Mouse (Mus musculus) hindbrain, embryonic 13.5 days (tissue): ENCODE data around the gene Saa3. TPM values are rescaled to one million over a fixed set of nuclear protein-coding genes. Genes with fewer than 3 reads are reported as not detected.

ENCODE experiments used
- ATAC-seq: fragments of 200-750 bp; cut with Nextera tagmentation; 2 replicates; pipeline ENCODE4 v1.8.0; 2017; ENCODE audit warnings: moderate TSS enrichment; ENCODE audit not compliant: low FRiP score
- H3K27ac ChIP-seq: fragments of 300-500 bp; sonication (generic); 2 replicates; pipeline ENCODE4 v1.5.1; 2015; ENCODE audit warnings: inconsistent platforms, mild to moderate bottlenecking, moderate library complexity
- H3K27me3 ChIP-seq: fragments of 300-500 bp; sonication (generic); 2 replicates; pipeline ENCODE4 v1.6.1; 2015; ENCODE audit warnings: mild to moderate bottlenecking, inconsistent platforms
- H3K36me3 ChIP-seq: fragments of 300-500 bp; sonication (generic); 2 replicates; pipeline ENCODE4 v1.6.1; 2015; ENCODE audit warnings: mild to moderate bottlenecking, inconsistent platforms
- H3K4me1 ChIP-seq: fragments of 300-500 bp; sonication (generic); replicated peaks from 2 replicates; pipeline ENCODE4 v1.6.1; 2015; ENCODE audit warnings: inconsistent platforms
- H3K4me2 ChIP-seq: fragments of 300-500 bp; sonication (generic); 2 replicates; pipeline ENCODE4 v1.6.1; 2015; ENCODE audit warnings: inconsistent platforms, mild to moderate bottlenecking, moderate library complexity
- H3K4me3 ChIP-seq: fragments of 300-500 bp; sonication (generic); 2 replicates; pipeline ENCODE4 v1.5.1; 2015; ENCODE audit warnings: mild to moderate bottlenecking, inconsistent platforms
- H3K9ac ChIP-seq: fragments of 300-500 bp; sonication (generic); 2 replicates; pipeline ENCODE4 v1.6.1; 2015; ENCODE audit warnings: mild to moderate bottlenecking, inconsistent platforms
- H3K9me3 ChIP-seq: fragments of 300-500 bp; sonication (generic); 2 replicates; pipeline ENCODE4 v1.6.1; 2016; ENCODE audit warnings: inconsistent platforms
- WGBS: fragments of 180-500 bp; shearing (Covaris S2); methylation state at CpG from one replicate; pipeline ENCODE4 v1.1.7; 2015; 5-methylcytosine and 5-hydroxymethylcytosine counted together
- polyA plus RNA-seq: library from polyadenylated mRNA; unstranded; fragments of >200 nt; fragmentation: Nextera tagmentation; extraction: Ambion mirVana; gene quantifications from 2 replicates; pipeline ENCODE4 v1.2.1, GENCODE M21; 2015

Saa3 gene
- polyA plus RNA-seq, 1 experiment from 2014 or later: 0.35 TPM

DNA sequence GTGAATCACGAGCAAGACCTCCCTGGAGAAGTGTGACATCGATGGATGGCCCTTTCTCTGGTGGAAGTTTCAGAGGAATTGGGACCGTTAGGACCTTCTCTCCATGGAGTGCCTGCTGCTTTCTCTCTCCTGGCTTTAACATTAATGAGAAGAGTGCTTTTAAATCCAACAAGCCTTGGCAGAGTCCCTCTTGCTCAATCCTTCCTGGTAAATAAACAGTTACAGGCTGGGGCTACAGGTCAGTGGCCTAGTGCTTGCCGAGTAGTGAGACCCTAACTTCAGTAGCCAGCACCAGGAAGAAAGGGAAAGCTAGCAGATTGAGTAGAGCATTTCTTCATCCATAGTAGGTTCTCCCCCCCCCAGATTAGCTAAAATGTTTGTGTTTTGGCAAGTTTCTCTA lies 17.0 kb upstream of the Saa3 start, which contains the start of gene Saa4:
Gene Saa4 (minus strand): TSS at position 146 of the 400 bp plus-strand sequence.
- H3K4me1 ChIP-seq: no peaks in the 10 kb centered on the region
- H3K9ac ChIP-seq: no peak within 1 kb of the TSS
- H3K4me3 ChIP-seq: no peak within 1 kb of the TSS
- no peaks in the 10 kb centered on the region for H3K36me3 ChIP-seq
- no peaks in the 10 kb centered on the region for H3K27me3 ChIP-seq
- no peaks in the 10 kb centered on the region for H3K9me3 ChIP-seq
- H3K4me2 ChIP-seq: no peak within 1 kb of the TSS
- no peak for ATAC-seq
- WGBS: 88% methylated on average over 4 of the region's 4 CpGs
- no peak within 1 kb of the TSS for H3K27ac ChIP-seq

- no peak for ATAC-seq
- Histone ChIP-seq H3K27ac (no peak overlapping the region), H3K9ac (no peak overlapping the region), H3K36me3 (no peaks in the 10 kb centered on the region), H3K4me3 (no peak overlapping the region), H3K27me3 (peaks cover 6% of the 10 kb centered on the region; the same call in 1 of the 2 replicates), H3K4me1 (no peaks in the 10 kb centered on the region), H3K4me2 (no peak overlapping the region), H3K9me3 (no peaks in the 10 kb centered on the region)
- WGBS: 94% methylated on average over 1 of the region's 1 CpGs
These were observed 12.1 kb upstream of the Saa3 start for GRCm38 (mm10) chr7:46727584-46727983.

DNA sequence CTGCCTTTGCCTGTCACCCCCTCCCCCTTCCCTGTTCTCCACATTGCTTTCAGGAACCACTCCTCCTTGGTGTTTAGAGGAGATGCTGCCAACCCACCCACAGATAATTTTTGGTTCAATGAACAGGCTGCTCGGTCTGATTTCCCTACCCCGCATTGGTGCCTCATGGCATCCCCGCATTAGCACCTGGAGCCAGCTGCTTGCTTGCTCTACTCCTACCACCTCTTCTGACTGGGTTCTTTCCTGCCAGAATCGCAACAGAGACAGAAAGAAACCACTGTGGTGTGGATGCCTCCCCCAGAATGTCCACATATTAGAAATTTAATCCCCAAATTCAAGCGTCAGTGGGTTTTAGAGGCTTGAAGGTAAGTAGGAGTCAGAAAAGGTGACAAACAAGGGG lies 8.9 kb upstream of the Saa3 start:
- H3K4me3 ChIP-seq: no peak overlapping the region
- 82% methylated on average over 5 of the region's 5 CpGs for WGBS
- no peaks in the 10 kb centered on the region for H3K4me1 ChIP-seq
- no peak for ATAC-seq
- no peaks in the 10 kb centered on the region for H3K36me3 ChIP-seq
- no peak overlapping the region for H3K9ac ChIP-seq
- H3K9me3 ChIP-seq: no peaks in the 10 kb centered on the region
- no peak overlapping the region for H3K27ac ChIP-seq
- peaks cover 15% of the 10 kb centered on the region for H3K27me3 ChIP-seq
- no peak overlapping the region for H3K4me2 ChIP-seq

GRCm38 (mm10) chr7:46723849-46724248 lies 8.3 kb upstream of the Saa3 start:
- H3K4me2 ChIP-seq: no peak overlapping the region
- H3K27ac ChIP-seq: no peak overlapping the region
- no peaks in the 10 kb centered on the region for H3K4me1 ChIP-seq
- H3K36me3 ChIP-seq: no peaks in the 10 kb centered on the region
- 96% methylated on average over 3 of the region's 3 CpGs for WGBS
- no peak for ATAC-seq
- no peaks in the 10 kb centered on the region for H3K9me3 ChIP-seq
- no peak overlapping the region for H3K4me3 ChIP-seq
- no peak overlapping the region for H3K9ac ChIP-seq
- H3K27me3 ChIP-seq: peaks cover 15% of the 10 kb centered on the region

GRCm38 (mm10) chr7:46723354-46723753 lies 7.9 kb upstream of the Saa3 start:
- H3K9me3 ChIP-seq: no peaks in the 10 kb centered on the region
- H3K4me2 ChIP-seq: no peak overlapping the region
- H3K27ac ChIP-seq: no peak overlapping the region
- no peak overlapping the region for H3K9ac ChIP-seq
- H3K4me3 ChIP-seq: no peak overlapping the region
- no peaks in the 10 kb centered on the region for H3K36me3 ChIP-seq
- WGBS: 98% methylated on average over 6 of the region's 6 CpGs
- ATAC-seq: no peak
- H3K27me3 ChIP-seq: peaks cover 15% of the 10 kb centered on the region
- no peaks in the 10 kb centered on the region for H3K4me1 ChIP-seq

GRCm38 (mm10) chr7:46720460-46720859 lies 5.0 kb upstream of the Saa3 start:
- peaks cover 15% of the 10 kb centered on the region for H3K27me3 ChIP-seq
- no peak overlapping the region for H3K4me2 ChIP-seq
- H3K4me1 ChIP-seq: no peaks in the 10 kb centered on the region
- H3K27ac ChIP-seq: no peak overlapping the region
- WGBS: 81% methylated on average over 9 of the region's 9 CpGs
- no peaks in the 10 kb centered on the region for H3K9me3 ChIP-seq
- no peak for ATAC-seq
- no peak overlapping the region for H3K9ac ChIP-seq
- H3K36me3 ChIP-seq: no peaks in the 10 kb centered on the region
- H3K4me3 ChIP-seq: no peak overlapping the region

DNA sequence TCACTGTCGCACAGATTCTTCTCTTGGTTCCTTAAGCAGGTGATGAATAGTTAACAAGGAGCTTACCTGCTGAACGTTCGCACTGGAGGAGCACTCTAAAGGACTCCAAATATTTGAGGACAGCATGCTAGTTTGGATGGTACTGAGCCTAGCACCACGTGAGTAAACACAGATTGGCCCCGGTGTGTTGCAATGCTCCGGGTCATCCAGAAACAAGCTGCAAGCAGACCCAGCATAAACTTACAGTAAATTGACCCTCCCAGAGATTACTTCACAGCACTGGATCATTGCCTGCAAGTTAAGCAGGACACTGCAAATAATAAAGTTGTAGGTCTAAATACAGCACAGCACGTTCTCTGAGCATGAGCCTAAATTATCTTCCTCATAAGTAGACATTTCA lies 4.0 kb upstream of the Saa3 start:
- ATAC-seq: no peak
- 86% methylated on average over 7 of the region's 7 CpGs for WGBS

DNA sequence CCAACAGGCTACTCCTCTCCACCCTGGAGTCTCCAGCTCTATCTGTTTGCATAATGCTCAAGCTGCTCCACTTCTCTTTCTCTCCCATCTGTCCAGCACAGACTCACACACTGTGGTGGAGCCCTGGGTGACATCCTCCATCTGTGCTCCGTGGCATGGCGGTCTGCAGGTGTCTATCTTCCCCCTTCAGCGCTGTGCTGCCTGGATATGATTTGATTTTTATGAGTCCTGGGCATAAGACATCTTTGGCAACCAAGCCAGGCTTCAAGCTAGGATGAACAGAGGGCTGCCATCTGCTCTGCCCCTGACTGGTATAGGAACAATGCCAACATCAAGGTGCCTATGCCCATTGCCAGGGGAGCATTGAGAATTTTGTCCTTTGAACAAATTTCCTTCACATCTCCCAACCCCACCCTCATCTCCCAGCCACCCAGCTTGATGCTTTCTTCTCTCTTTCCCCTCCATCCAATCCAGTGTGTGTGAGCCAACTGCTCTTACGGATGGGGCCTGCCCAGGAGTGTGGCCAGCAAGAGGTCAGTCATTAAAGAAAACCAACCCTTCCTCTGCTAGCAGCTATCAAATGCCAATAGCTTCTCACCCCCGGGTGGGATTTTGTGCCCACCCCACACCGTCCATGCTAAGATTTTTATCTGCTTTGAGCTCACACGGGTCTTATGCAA lies 3.2 kb upstream of the Saa3 start:
- Histone ChIP-seq H3K36me3 (no peaks in the 10 kb centered on the region), H3K27me3 (peaks cover 13% of the 10 kb centered on the region), H3K4me2 (no peak overlapping the region), H3K9ac (no peak overlapping the region), H3K9me3 (no peaks in the 10 kb centered on the region), H3K27ac (no peak overlapping the region), H3K4me3 (no peak overlapping the region), H3K4me1 (no peaks in the 10 kb centered on the region)
- no peak; the same call in 1 of the 2 replicates for ATAC-seq
- WGBS: 79% methylated on average over 7 of the region's 7 CpGs

More for the DNA sequence above, 4.0 kb upstream of the Saa3 start:
- Histone ChIP-seq H3K27me3 (peaks cover 15% of the 10 kb centered on the region), H3K27ac (no peak overlapping the region), H3K4me3 (no peak overlapping the region), H3K4me2 (no peak overlapping the region), H3K36me3 (no peaks in the 10 kb centered on the region), H3K9ac (no peak overlapping the region), H3K4me1 (no peaks in the 10 kb centered on the region), H3K9me3 (no peaks in the 10 kb centered on the region)

DNA sequence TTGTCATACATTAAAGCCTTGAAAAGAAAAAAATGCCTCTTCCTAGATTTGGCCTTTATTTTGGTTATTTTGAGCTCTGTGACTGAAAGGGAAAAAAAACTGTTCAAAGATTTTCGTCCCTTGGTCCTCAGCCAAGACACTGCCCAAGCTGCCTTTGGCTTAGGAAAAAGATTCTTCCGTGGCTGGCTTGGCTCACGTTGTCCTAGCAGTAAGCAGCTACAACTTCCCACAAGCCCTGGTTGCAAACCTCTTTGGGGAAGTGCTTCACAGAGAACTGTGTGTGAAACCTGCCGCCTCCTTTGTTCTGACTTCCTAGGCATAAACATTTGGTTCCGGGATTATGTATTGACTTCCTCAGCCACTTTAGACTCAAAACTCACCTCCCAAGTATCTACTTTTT lies 1.4 kb upstream of the Saa3 start:
- Histone ChIP-seq H3K27me3 (peaks cover 12% of the 10 kb centered on the region; the same call in 1 of the 2 replicates), H3K9me3 (no peaks in the 10 kb centered on the region), H3K27ac (no peak overlapping the region), H3K4me2 (no peak overlapping the region), H3K4me3 (no peak overlapping the region), H3K9ac (no peak overlapping the region), H3K4me1 (no peaks in the 10 kb centered on the region), H3K36me3 (no peaks in the 10 kb centered on the region)
- 71% methylated on average over 5 of the region's 5 CpGs for WGBS
- no peak for ATAC-seq

DNA sequence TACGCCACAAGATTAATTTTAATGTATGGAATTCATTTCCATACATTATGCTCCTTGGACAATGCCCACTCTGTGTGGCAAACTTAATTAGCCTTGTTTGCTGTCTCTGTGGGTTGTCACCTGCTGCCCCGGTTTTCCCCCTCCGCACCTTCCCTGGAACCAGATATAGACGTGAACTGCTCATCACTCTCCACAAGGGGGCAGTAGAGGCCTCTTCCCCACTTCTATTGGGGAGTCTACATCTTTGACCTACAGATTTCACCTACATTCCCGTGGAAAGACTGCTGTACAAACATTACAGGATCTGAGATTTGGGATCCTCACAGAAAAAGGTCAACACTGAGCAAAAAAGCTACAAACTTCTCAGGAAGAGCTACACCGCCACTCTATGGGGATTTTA lies 982 bp downstream of the Saa3 start:
- Histone ChIP-seq H3K4me2 (no peak overlapping the region), H3K36me3 (no peaks in the 10 kb centered on the region), H3K27ac (no peak overlapping the region), H3K9me3 (no peaks in the 10 kb centered on the region), H3K27me3 (0 out of 2 replicates have a peak, but pooled peaks cover 3% of the 10 kb centered on the region), H3K9ac (no peak overlapping the region), H3K4me1 (peaks cover 3% of the 10 kb centered on the region), H3K4me3 (no peak overlapping the region)
- ATAC-seq: no peak
- WGBS: 34% methylated on average over 6 of the region's 6 CpGs

DNA sequence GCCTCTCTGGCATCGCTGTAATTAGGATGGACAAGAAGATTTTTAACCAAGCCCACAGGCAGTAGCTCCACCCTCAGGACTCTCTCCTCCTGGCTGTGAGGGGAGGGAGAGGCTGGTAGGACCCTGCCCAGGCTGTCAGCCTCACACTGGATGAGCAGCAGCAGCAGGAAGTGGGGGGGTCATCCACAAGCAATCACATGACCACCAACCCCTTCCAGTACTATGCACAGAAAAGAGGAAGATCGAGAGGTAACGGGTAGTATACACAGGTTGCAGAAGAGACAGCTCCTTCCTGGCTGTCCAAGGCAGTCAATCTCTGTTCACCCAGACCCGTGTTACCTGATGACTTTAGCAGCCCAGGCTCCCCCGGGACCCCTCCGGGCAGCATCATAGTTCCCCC lies 3.2 kb downstream of the Saa3 start:
- Histone ChIP-seq H3K36me3 (peaks cover 4% of the 10 kb centered on the region), H3K27me3 (0 out of 2 replicates have a peak, but pooled peaks cover 3% of the 10 kb centered on the region), H3K4me2 (no peak overlapping the region), H3K27ac (no peak overlapping the region), H3K9me3 (no peaks in the 10 kb centered on the region), H3K9ac (no peak overlapping the region; the same call in 1 of the 2 replicates), H3K4me1 (peaks cover 10% of the 10 kb centered on the region), H3K4me3 (no peak overlapping the region)
- 64% methylated on average over 6 of the region's 6 CpGs for WGBS
- no peak for ATAC-seq

DNA sequence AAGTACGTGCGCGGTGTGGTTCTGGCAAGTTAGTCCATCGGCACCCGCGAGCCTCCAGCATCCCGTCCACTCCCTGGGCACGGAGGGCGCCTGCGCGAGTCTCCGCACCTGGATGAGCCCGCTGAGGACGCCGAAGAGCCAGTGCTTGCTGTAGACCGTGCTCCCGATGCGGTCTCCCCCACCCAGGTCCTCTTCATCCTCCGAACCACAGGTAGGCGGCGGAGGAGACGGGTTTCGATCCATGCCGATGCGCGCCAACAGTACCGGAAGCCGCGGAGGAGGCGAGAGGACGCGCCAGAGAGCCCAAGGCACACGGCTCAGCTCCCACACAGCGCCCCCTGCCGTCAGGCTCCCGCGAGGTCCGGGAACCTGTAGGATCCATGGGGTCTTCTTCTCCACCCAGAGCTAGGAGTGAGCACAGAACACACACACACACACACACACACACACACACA lies 5.1 kb downstream of the Saa3 start, which contains the start of gene Saal1:
Gene Saal1 (minus strand): TSS at position 291 of the 455 bp plus-strand sequence.
- H3K4me3 ChIP-seq: peak within 1 kb of the TSS; percentile 75
- H3K36me3 ChIP-seq: peaks cover 22% of the 10 kb centered on the region
- no peaks in the 10 kb centered on the region for H3K9me3 ChIP-seq
- peaks cover 10% of the 10 kb centered on the region for H3K4me1 ChIP-seq
- WGBS: under 1% methylated on average over 38 of the region's 38 CpGs
- H3K27me3 ChIP-seq: 0 out of 2 replicates have a peak, but pooled peaks cover 3% of the 10 kb centered on the region
- ATAC-seq: peak; percentile 98
- peak within 1 kb of the TSS; percentile 58 for H3K4me2 ChIP-seq
- H3K9ac ChIP-seq: peak within 1 kb of the TSS; percentile 83
- peak within 1 kb of the TSS; percentile 87 for H3K27ac ChIP-seq

DNA sequence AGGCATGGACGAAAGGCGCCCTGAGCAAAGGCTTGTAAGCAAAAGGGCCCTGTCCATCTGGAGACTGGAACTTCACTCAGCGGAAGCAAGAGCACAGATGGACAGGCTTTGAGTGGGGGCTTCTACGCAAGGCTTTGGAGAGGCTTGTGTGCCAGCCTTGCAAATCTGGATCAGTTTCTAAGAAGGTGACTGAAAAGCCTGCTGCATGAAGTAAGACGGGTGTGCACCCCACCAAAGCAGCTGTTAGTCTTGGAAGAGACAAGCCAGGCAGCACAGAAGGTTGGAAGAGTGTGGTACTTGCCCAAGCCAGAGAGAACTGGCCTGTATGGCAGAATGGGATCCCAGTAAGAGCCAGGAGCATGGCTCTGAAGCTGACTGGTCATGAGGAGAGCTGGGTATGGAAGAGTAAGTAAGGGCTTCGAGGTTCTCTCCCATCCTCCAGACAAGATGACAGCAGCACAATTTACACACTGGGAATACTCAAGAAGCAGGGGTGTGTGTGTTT lies 14.9 kb downstream of the Saa3 start:
- no peaks in the 10 kb centered on the region for H3K27me3 ChIP-seq
- H3K9me3 ChIP-seq: no peaks in the 10 kb centered on the region
- H3K4me3 ChIP-seq: no peak overlapping the region
- WGBS: 93% methylated on average over 6 of the region's 6 CpGs
- H3K4me1 ChIP-seq: no peaks in the 10 kb centered on the region
- no peak overlapping the region for H3K9ac ChIP-seq
- no peak for ATAC-seq
- H3K36me3 ChIP-seq: peaks cover 92% of the 10 kb centered on the region
- no peak overlapping the region for H3K27ac ChIP-seq
- no peak overlapping the region for H3K4me2 ChIP-seq
